Comparison of ENCODE assay signal across 9 mouse cellular contexts in genomic region chr6:6862611-6863010, GRCm38 (mm10). TPM values are rescaled to one million over a fixed set of nuclear protein-coding genes. Genes with fewer than 3 reads are reported as not detected.
DNase-seq lines count a peak whose midpoint lies in the region; ATAC-seq and TF ChIP-seq lines count a peak whose summit lies in the region.
"Had no signal": no experiment of that assay in that cellular context is flagged by ENCODE, and none has a peak within 500 bp of the region (broad histone marks: within the 10 kb centered on the region; RNA-seq: fewer than 3 reads in every experiment).

No protein-coding gene starts in this region.

- ATAC-seq in frontal cortex, adult (ENCODE audit: low TSS enrichment): peak; percentile 38
- peak; percentile 86 for ATAC-seq in embryonic facial prominence, embryonic 15.5 days (ENCODE audit: insufficient number of reproducible peaks, low FRiP score, low TSS enrichment, low read depth)
- peak; percentile 47 for ATAC-seq in intestine, embryonic 15.5 days
- peak; percentile 10; the same call in 1 of the 2 replicates for ATAC-seq in megakaryocyte progenitor cell, adult 5-6 weeks (replicated peaks; ENCODE audit: poor library complexity)

- H3K9me3 ChIP-seq in ES-Bruce4 (replicated peaks; ENCODE audit: control insufficient read depth, insufficient read depth, low read length, poor library complexity, severe bottlenecking): no peaks in the 10 kb centered on the region
- no peaks in the 10 kb centered on the region for H3K9me3 ChIP-seq in embryonic facial prominence, embryonic 15.5 days (replicated peaks)
- H3K9me3 ChIP-seq in intestine, embryonic 15.5 days: no peaks in the 10 kb centered on the region

- DNase-seq in frontal cortex, postnatal 25 days (ENCODE audit: low spot score in 2 of 2): no peak
- peak; percentile 60 for DNase-seq in testis, postnatal 14 days (ENCODE audit: low spot score)
- DNase-seq in urinary bladder, postnatal 10 days (ENCODE audit: low spot score): no peak

- no peak for TF ChIP-seq CTCF in ES-Bruce4 (IDR thresholded peaks at IDR 0.05; ENCODE audit: low read depth, low read length)

- peaks cover 51% of the 10 kb centered on the region for H3K27me3 ChIP-seq in ES-Bruce4 (ENCODE audit: control insufficient read depth, insufficient read depth, low read length, poor library complexity, severe bottlenecking)
- H3K27me3 ChIP-seq in embryonic facial prominence, embryonic 15.5 days: peaks cover 87% of the 10 kb centered on the region
- peaks cover 87% of the 10 kb centered on the region for H3K27me3 ChIP-seq in intestine, embryonic 15.5 days (replicated peaks)

- peaks cover 3% of the 10 kb centered on the region for H3K4me1 ChIP-seq in ES-Bruce4 (ENCODE audit: control insufficient read depth, insufficient read depth, low read length)
- peaks cover 35% of the 10 kb centered on the region for H3K4me1 ChIP-seq in embryonic facial prominence, embryonic 15.5 days
- H3K4me1 ChIP-seq in intestine, embryonic 15.5 days (replicated peaks): peaks cover 27% of the 10 kb centered on the region

- under 1% methylated on average over 23 of the region's 23 CpGs for WGBS in embryonic facial prominence, embryonic 15.5 days
- WGBS in intestine, embryonic 15.5 days: 2% methylated on average over 23 of the region's 23 CpGs

- peak overlapping the region; percentile 70 for H3K4me2 ChIP-seq in embryonic facial prominence, embryonic 15.5 days (replicated peaks)
- peak overlapping the region; percentile 84 for H3K4me2 ChIP-seq in intestine, embryonic 15.5 days (replicated peaks)

- TF ChIP-seq EP300 in ES-Bruce4 (IDR thresholded peaks at IDR 0.05; ENCODE audit: insufficient read depth, low read depth, low read length): no peak

- no peaks in the 10 kb centered on the region for H3K36me3 ChIP-seq in ES-Bruce4 (ENCODE audit: control insufficient read depth, insufficient read depth, low read length, poor library complexity, severe bottlenecking)
- no peaks in the 10 kb centered on the region for H3K36me3 ChIP-seq in embryonic facial prominence, embryonic 15.5 days
- no peaks in the 10 kb centered on the region for H3K36me3 ChIP-seq in intestine, embryonic 15.5 days

- H3K27ac ChIP-seq in ES-Bruce4 (ENCODE audit: insufficient read depth, low read length): no peak overlapping the region
- peak overlapping the region; percentile 63 for H3K27ac ChIP-seq in embryonic facial prominence, embryonic 15.5 days (replicated peaks)
- H3K27ac ChIP-seq in intestine, embryonic 15.5 days: no peak overlapping the region

- 0 out of 2 replicates have a peak overlapping the region, but pooled peaks have one; percentile 36 for H3K4me3 ChIP-seq in ES-Bruce4 (ENCODE audit: low read depth, low read length)
- H3K4me3 ChIP-seq in embryonic facial prominence, embryonic 15.5 days (replicated peaks): peak overlapping the region; percentile 47
- H3K4me3 ChIP-seq in intestine, embryonic 15.5 days (replicated peaks): peak overlapping the region; percentile 42

- no peak overlapping the region for H3K9ac ChIP-seq in ES-Bruce4 (ENCODE audit: low read depth, poor library complexity, severe bottlenecking)
- H3K9ac ChIP-seq in embryonic facial prominence, embryonic 15.5 days: no peak overlapping the region
- H3K9ac ChIP-seq in intestine, embryonic 15.5 days: no peak overlapping the region

- no peak for TF ChIP-seq POLR2A in ES-Bruce4 (IDR thresholded peaks at IDR 0.05; ENCODE audit: insufficient read depth, low read length)

RNA-seq across cellular contexts. Expression of gene Dlx6, which starts 0.5 kb away (rescaled TPM):
- 0.30 TPM in 1 of 2 replicates, not detected in the other for polyA plus RNA-seq in ES-Bruce4 (2011; ENCODE audit: insufficient read depth, insufficient read length, low read depth, missing spikeins)
- 2.7 and 3.2 TPM in 2 replicates for polyA plus RNA-seq in embryonic facial prominence, embryonic 15.5 days (2015; fragmentation: Nextera tagmentation; extraction: Ambion mirVana)
- 0.16 TPM in 1 of 2 replicates, not detected in the other for polyA plus RNA-seq in intestine, embryonic 15.5 days (2015; fragmentation: Nextera tagmentation; extraction: Ambion mirVana)
- total RNA-seq in megakaryocyte progenitor cell, adult 5-6 weeks (2015): not detected in 2 replicates
- not detected in 2 replicates for total RNA-seq in megakaryocyte progenitor cell, adult 5-6 weeks (2017)
- total RNA-seq: CH12.LX had no signal

RNA-seq across cellular contexts. Expression of gene Dlx5, which starts 19.3 kb away (rescaled TPM):
- 0.42 TPM in 1 of 2 replicates, not detected in the other for polyA plus RNA-seq in ES-Bruce4 (2011; ENCODE audit: insufficient read depth, insufficient read length, low read depth, missing spikeins)
- 46.9 and 56.0 TPM in 2 replicates for polyA plus RNA-seq in embryonic facial prominence, embryonic 15.5 days (2015; fragmentation: Nextera tagmentation; extraction: Ambion mirVana)
- 1.5 and 2.1 TPM in 2 replicates for polyA plus RNA-seq in intestine, embryonic 15.5 days (2015; fragmentation: Nextera tagmentation; extraction: Ambion mirVana)
- total RNA-seq in megakaryocyte progenitor cell, adult 5-6 weeks (2015): not detected in 2 replicates
- not detected in 2 replicates for total RNA-seq in megakaryocyte progenitor cell, adult 5-6 weeks (2017)
- total RNA-seq: CH12.LX had no signal

Comparison
In these comparisons a context has a peak if more than half of its experiments do, and no peak if none do; other contexts are left out.
1. ATAC-seq: peak in every context shown above with its lines; median percentile 86 in embryonic facial prominence, embryonic 15.5 days; 47 in intestine, embryonic 15.5 days; 38 in frontal cortex, adult; 10 in megakaryocyte progenitor cell, adult 5-6 weeks.
2. RNA of gene Dlx5, which starts 19.3 kb away (polyA plus RNA-seq): 46.9 to 56.0 TPM in embryonic facial prominence, embryonic 15.5 days; 1.5 to 2.1 TPM in intestine, embryonic 15.5 days and 0.42 TPM in ES-Bruce4; every median in the first group is over 10 times any median in the second.
3. Peak in every context shown above with its lines, with median percentiles within 50 percentile points of each other: H3K4me3 ChIP-seq.